Comparison of ENCODE assay signal across 22 mouse cellular contexts in genomic region chr5:150302123-150302522, GRCm38 (mm10).
DNase-seq lines count a peak whose midpoint lies in the region; ATAC-seq lines count a peak whose summit lies in the region.
"Had no signal": no experiment of that assay in that cellular context is flagged by ENCODE, and none has a peak within 500 bp of the region (broad histone marks: within the 10 kb centered on the region; RNA-seq: fewer than 3 reads in every experiment).

No protein-coding gene starts in this region.

- ATAC-seq in forebrain, embryonic 13.5 days = no peak
- ATAC-seq: activated CD4-positive, CD25-positive, alpha-beta regulatory T cell, adult 4 months; hindbrain, postnatal 0 days; Patski had no signal

- H3K4me2 ChIP-seq in forebrain, embryonic 13.5 days = no peak overlapping the region
- H3K4me2 ChIP-seq: embryonic facial prominence, embryonic 12.5 days; forebrain, embryonic 12.5 days; heart, embryonic 11.5 days; heart, embryonic 15.5 days; hindbrain, embryonic 13.5 days had no signal

- H3K27ac ChIP-seq in forebrain, embryonic 13.5 days = no peak overlapping the region
- H3K27ac ChIP-seq: embryonic facial prominence, embryonic 12.5 days; forebrain, embryonic 12.5 days; heart, embryonic 15.5 days; hindbrain, embryonic 13.5 days; hindbrain, postnatal 0 days had no signal

- H3K36me3 ChIP-seq in forebrain, embryonic 13.5 days (ENCODE audit: poor library complexity, severe bottlenecking) = no peaks in the 10 kb centered on the region
- H3K36me3 ChIP-seq: embryonic facial prominence, embryonic 12.5 days; forebrain, embryonic 12.5 days; heart, embryonic 15.5 days; hindbrain, embryonic 13.5 days had no signal

- H3K4me3 ChIP-seq in forebrain, embryonic 13.5 days = no peak overlapping the region
- H3K4me3 ChIP-seq: embryonic facial prominence, embryonic 12.5 days; forebrain, embryonic 12.5 days; heart, embryonic 15.5 days; hindbrain, embryonic 13.5 days had no signal

- H3K9me3 ChIP-seq in forebrain, embryonic 13.5 days (replicated peaks) = no peaks in the 10 kb centered on the region
- H3K9me3 ChIP-seq: embryonic facial prominence, embryonic 12.5 days; forebrain, embryonic 12.5 days; heart, embryonic 15.5 days; hindbrain, embryonic 13.5 days had no signal

- intact Hi-C loops in left cerebral cortex, postnatal 10 days (cut with DNase I) = no loop called here

- H3K4me1 ChIP-seq in forebrain, embryonic 13.5 days = no peaks in the 10 kb centered on the region
- H3K4me1 ChIP-seq: embryonic facial prominence, embryonic 12.5 days; forebrain, embryonic 12.5 days had no signal

- no peak overlapping the region for H3K9ac ChIP-seq in forebrain, embryonic 13.5 days
- H3K9ac ChIP-seq: embryonic facial prominence, embryonic 12.5 days; forebrain, embryonic 12.5 days; heart, embryonic 15.5 days; hindbrain, embryonic 13.5 days had no signal

- no peaks in the 10 kb centered on the region for H3K27me3 ChIP-seq in forebrain, embryonic 13.5 days
- H3K27me3 ChIP-seq: CH12.LX; embryonic facial prominence, embryonic 12.5 days; forebrain, embryonic 12.5 days; heart, embryonic 15.5 days; hindbrain, embryonic 13.5 days; Patski had no signal

- WGBS in forebrain, embryonic 13.5 days = 70% methylated on average over 2 of the region's 2 CpGs

- peak; percentile 82 for DNase-seq in brain, adult 2 months (ENCODE audit: low read depth, low spot score)
- DNase-seq in cerebellum, adult 11-12 months = peak; percentile 74
- peak; percentile 81 for DNase-seq in cerebellum, adult 9-10 months
- peak; percentile 53 to 68 for DNase-seq in cerebellum, postnatal 25 days
- no peak for DNase-seq in spleen, adult 18-20 months
- no peak for DNase-seq in left cerebral cortex, postnatal 10 days (ENCODE audit: extremely low spot score in 1 of 2, low spot score in 2 of 2)
- DNase-seq: adrenal gland, adult 2 months; adrenal gland, postnatal 25 days; heart, adult 18-20 months; heart, postnatal 14 days; kidney, adult 11 months; kidney, adult 9 months had no signal

Comparison
In these comparisons a context has a peak if more than half of its experiments do, and no peak if none do; other contexts are left out.
1. DNase-seq: peak in brain, adult 2 months (single experiment), cerebellum, adult 11-12 months (single experiment), cerebellum, adult 9-10 months (single experiment) and cerebellum, postnatal 25 days (2 of 2); none in spleen, adult 18-20 months (0 of 2) and left cerebral cortex, postnatal 10 days (0 of 2).